ENCODE assay signal across 21 mouse cellular contexts in genomic region chr17:13865340-13865739, GRCm38 (mm10).
DNase-seq lines count a peak whose midpoint lies in the region; ATAC-seq lines count a peak whose summit lies in the region.
"Had no signal": no experiment of that assay in that cellular context is flagged by ENCODE, and none has a peak within 500 bp of the region (broad histone marks: within the 10 kb centered on the region; RNA-seq: fewer than 3 reads in every experiment).

No protein-coding gene starts in this region.

- H3K9ac ChIP-seq in hindbrain, embryonic 11.5 days (ENCODE audit: low read depth, low read length), result no peak overlapping the region
- H3K9ac ChIP-seq in forebrain, embryonic 16.5 days (replicated peaks; ENCODE audit: low read depth, low read length), result no peak overlapping the region
- H3K9ac ChIP-seq: heart, embryonic 13.5 days; limb, embryonic 13.5 days; liver, embryonic 15.5 days; neural tube, embryonic 13.5 days; stomach, embryonic 15.5 days had no signal

- DNase-seq in gastrocnemius, adult 18-20 months (ENCODE audit: low spot score), result peak; percentile 17
- DNase-seq in gastrocnemius, postnatal 25 days, result no peak
- DNase-seq in left cerebral cortex, postnatal 4 days, result peak; percentile 80
- no peak for DNase-seq in left cerebral cortex, postnatal 36 days (ENCODE audit: low spot score in 2 of 2)
- peak; percentile 92 for DNase-seq in cerebellum, adult 9-10 months
- peak; percentile 62 to 68 for DNase-seq in kidney, postnatal 36 days
- DNase-seq in hindbrain, embryonic 11.5 days (ENCODE audit: low spot score), result no peak
- DNase-seq: heart, postnatal 4 days; lung, postnatal 10 days; spleen, adult 18-20 months had no signal

- no peaks in the 10 kb centered on the region for H3K4me1 ChIP-seq in hindbrain, embryonic 11.5 days (replicated peaks; ENCODE audit: control insufficient read depth, insufficient read depth, low read length)
- no peaks in the 10 kb centered on the region for H3K4me1 ChIP-seq in forebrain, embryonic 16.5 days (replicated peaks; ENCODE audit: control insufficient read depth, insufficient read depth, low read length)
- H3K4me1 ChIP-seq: heart, embryonic 13.5 days; liver, embryonic 15.5 days; megakaryocyte, embryonic 14.5 days; neural tube, embryonic 13.5 days had no signal

- H3K27me3 ChIP-seq in hindbrain, embryonic 11.5 days (ENCODE audit: control insufficient read depth, insufficient read depth, low read length), result no peaks in the 10 kb centered on the region
- no peaks in the 10 kb centered on the region for H3K27me3 ChIP-seq in forebrain, embryonic 16.5 days (replicated peaks; ENCODE audit: control insufficient read depth, insufficient read depth, low read length)
- H3K27me3 ChIP-seq: heart, embryonic 13.5 days; limb, embryonic 13.5 days; liver, embryonic 15.5 days; megakaryocyte, embryonic 14.5 days; neural tube, embryonic 13.5 days; stomach, embryonic 15.5 days had no signal

- no peak overlapping the region for H3K4me2 ChIP-seq in hindbrain, embryonic 11.5 days (replicated peaks; ENCODE audit: low read depth, low read length)
- no peak overlapping the region for H3K4me2 ChIP-seq in forebrain, embryonic 16.5 days (ENCODE audit: low read length)
- H3K4me2 ChIP-seq: heart, embryonic 13.5 days; limb, embryonic 13.5 days; liver, embryonic 15.5 days; neural tube, embryonic 13.5 days; stomach, embryonic 15.5 days had no signal

- no peaks in the 10 kb centered on the region; the same call in 1 of the 2 replicates for H3K36me3 ChIP-seq in hindbrain, embryonic 11.5 days (ENCODE audit: control insufficient read depth, insufficient read depth, low read length)
- H3K36me3 ChIP-seq in forebrain, embryonic 16.5 days (ENCODE audit: control insufficient read depth, insufficient read depth), result peaks cover 21% of the 10 kb centered on the region; the same call in 1 of the 2 replicates
- H3K36me3 ChIP-seq: G1E; liver, embryonic 15.5 days; stomach, embryonic 15.5 days had no signal

- no peaks in the 10 kb centered on the region for H3K9me3 ChIP-seq in hindbrain, embryonic 11.5 days (ENCODE audit: control insufficient read depth, low read length)
- H3K9me3 ChIP-seq in forebrain, embryonic 16.5 days (ENCODE audit: control insufficient read depth, low read length), result no peaks in the 10 kb centered on the region
- H3K9me3 ChIP-seq: G1E; heart, embryonic 13.5 days; limb, embryonic 13.5 days; liver, embryonic 15.5 days; megakaryocyte, embryonic 14.5 days; neural tube, embryonic 13.5 days; stomach, embryonic 15.5 days had no signal

- no peak for ATAC-seq in hindbrain, embryonic 11.5 days (ENCODE audit: low FRiP score)
- ATAC-seq in forebrain, embryonic 16.5 days, result no peak
- ATAC-seq: CD4-positive, CD25-positive, alpha-beta regulatory T cell, adult 4 months; forebrain, embryonic 14.5 days had no signal

- H3K4me3 ChIP-seq in hindbrain, embryonic 11.5 days (ENCODE audit: low read depth, low read length), result no peak overlapping the region
- H3K4me3 ChIP-seq in forebrain, embryonic 16.5 days (replicated peaks; ENCODE audit: low read length), result no peak overlapping the region
- H3K4me3 ChIP-seq: erythroblast, embryonic 14.5 days; heart, embryonic 13.5 days; limb, embryonic 13.5 days; liver, embryonic 15.5 days; megakaryocyte, embryonic 14.5 days; neural tube, embryonic 13.5 days; stomach, embryonic 15.5 days had no signal

- H3K27ac ChIP-seq in hindbrain, embryonic 11.5 days (ENCODE audit: low read depth, low read length), result no peak overlapping the region
- H3K27ac ChIP-seq in forebrain, embryonic 16.5 days (ENCODE audit: low read length), result no peak overlapping the region
- H3K27ac ChIP-seq: heart, embryonic 13.5 days; limb, embryonic 13.5 days; liver, embryonic 15.5 days; neural tube, embryonic 13.5 days; stomach, embryonic 15.5 days had no signal

- WGBS in hindbrain, embryonic 11.5 days, result 94% methylated on average over 5 of the region's 5 CpGs
- 89% methylated on average over 5 of the region's 5 CpGs for WGBS in forebrain, embryonic 16.5 days

- intact Hi-C loops in left cerebral cortex, postnatal 4 days (cut with DNase I), result no loop called here
- intact Hi-C loops in left cerebral cortex, postnatal 36 days (cut with DNase I), result no loop called here

Comparison
In these comparisons a context has a peak if more than half of its experiments do, and no peak if none do; other contexts are left out.
1. DNase-seq: peak in gastrocnemius, adult 18-20 months (single experiment), left cerebral cortex, postnatal 4 days (single experiment), cerebellum, adult 9-10 months (single experiment) and kidney, postnatal 36 days (2 of 2); none in gastrocnemius, postnatal 25 days (single experiment), left cerebral cortex, postnatal 36 days (0 of 2) and hindbrain, embryonic 11.5 days (single experiment).